Mouse (Mus musculus) mesoderm, embryonic 11.5 days (tissue): ENCODE data around the gene Lrrc26.
"Not testable (repeated sequence)": the region's sequence is repeated elsewhere in the genome, so short reads cannot be mapped to it uniquely, and the experiment has no call there.

Source experiments
- DNase-seq: peaks from one replicate; pipeline ENCODE4 v3.0.0-alpha.2; 2012; ENCODE audit warnings: low read depth, low spot score

Gene Lrrc26

DNA sequence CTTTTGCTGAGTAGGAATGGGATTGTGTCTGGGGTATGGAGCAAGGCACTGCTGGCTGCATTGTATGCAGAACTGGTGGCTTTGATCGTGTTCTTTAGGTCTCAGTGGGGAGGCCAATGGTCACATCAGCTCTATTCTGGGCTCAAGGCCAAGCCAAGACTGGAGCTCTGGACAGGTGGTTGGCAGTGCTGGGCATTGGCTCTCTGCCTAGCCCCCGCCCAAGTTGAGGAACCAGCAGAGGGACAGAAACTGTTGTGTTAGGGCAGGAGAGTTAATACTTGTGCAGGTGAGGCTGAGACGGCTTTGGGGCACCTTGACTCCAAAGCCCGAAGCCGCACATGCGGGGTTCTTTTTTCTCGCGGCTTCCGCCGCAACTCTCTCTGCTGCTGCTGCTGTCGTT is at the start of gene Lrrc26:
Lrrc26 (plus strand) TSS at position 265 of the 400 bp plus-strand sequence.
- no peak for DNase-seq

GRCm38 (mm10) chr2:25240310-25240709 is 49.4 kb upstream of the Lrrc26 start:
- DNase-seq: no peak

DNA sequence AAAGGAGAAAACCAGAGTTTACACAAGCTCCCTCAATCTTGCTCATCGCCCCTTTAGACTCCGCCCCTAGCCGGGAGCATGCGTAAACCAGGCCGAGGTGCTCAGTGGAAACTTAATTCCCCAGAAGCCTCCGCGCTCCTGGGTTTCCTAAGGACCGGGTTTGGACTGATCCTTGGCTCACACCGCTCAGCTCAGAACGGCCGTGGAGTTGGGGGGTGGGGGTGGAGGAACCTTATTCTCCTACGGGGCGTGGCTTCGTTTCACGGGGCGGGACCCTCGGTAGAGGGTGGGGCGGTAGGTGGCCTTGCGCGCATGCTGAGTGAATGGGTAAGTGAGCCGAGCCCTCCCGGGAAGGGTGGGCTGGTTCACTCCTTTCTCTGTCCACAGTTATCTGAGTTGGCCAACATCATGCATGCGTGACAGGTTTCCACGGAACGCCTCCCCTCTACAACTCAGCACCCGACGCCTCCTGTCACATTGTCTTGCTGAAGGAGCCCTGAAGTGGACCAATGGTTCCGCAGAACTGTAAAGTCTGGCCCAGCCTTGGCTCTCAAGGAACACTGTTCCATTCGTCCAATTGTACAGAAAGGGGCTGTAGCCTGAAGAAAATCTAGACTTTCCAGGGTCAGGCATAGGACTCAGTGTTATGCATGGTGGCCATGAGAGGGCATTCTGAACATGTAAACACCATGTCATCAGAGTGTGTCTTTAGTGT is 48.8 kb upstream of the Lrrc26 start:
- peak; percentile 79 for DNase-seq

GRCm38 (mm10) chr2:25241438-25241775 is 48.3 kb upstream of the Lrrc26 start:
- DNase-seq: no peak

GRCm38 (mm10) chr2:25242101-25242506 is 47.6 kb upstream of the Lrrc26 start, which contains the start of the genes Rnf208 and Cysrt1:
Gene Rnf208 (plus strand): TSS chr2:25242255.
Gene Cysrt1 (minus strand): TSS chr2:25242452.
- DNase-seq: no peak

GRCm38 (mm10) chr2:25243342-25243741 is 46.4 kb upstream of the Lrrc26 start:
- DNase-seq: no peak

DNA sequence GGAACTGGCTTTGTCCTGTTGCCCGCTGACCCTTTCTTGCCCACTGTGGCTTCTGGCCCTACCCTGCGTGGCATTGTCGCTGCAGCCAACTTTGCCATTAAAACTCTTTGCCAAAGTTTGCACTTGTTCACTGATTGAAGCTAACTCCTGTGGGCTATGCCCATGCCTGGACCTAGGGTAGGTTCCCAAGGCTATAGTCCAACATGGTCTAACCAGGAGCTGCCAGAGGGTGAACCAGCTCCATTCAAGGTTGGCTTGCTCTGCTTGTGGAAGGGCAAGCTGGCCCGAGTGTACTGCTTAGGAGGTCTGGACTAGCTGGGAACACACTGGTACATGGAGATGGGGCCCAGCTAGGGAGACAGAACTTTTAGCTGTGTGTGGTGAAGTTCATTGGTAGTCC is 45.6 kb upstream of the Lrrc26 start:
- no peak for DNase-seq

DNA sequence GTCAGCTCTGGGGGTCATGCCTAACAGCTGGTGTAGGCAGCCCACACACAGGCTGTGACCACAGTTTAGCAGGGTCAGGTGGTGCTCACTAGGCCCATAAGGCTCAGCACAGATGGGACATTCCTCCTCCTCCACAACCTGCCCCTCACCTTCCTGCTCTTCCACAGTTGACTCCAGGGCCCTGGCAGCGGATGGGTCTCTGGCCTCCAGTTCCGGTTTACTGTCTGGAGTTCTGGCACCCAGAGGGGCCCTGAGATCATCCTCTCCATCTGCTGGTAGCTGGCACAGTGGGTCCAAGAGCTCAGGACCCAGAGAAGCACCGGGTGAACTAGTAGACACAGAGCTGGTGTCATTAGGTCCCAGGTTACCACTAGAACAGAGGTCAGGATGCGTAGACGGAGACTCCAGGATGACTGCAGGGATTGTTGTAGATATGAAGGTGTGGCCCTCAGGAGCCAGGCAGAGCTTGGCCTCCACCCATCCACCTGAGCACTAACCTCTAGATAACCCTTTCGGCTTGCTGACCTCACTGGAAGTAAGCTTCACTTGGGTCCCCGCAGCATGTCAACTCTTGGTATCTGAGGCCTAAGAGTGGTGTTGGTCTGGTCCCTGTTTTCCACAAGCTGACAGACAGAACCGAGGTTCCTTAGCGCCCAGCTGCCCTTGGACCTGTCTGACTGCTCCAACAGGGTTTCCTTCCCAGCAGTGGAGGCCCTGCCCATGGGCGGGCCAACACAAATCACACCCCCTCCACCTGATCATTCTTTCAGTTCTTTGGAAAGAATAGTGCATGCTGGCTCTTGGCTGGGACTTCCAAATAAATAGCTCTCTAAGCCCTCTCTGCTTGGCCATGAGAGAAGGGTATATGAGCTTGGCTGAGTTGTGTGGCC is 43.3 kb upstream of the Lrrc26 start, which contains the start of gene AL732309.1:
AL732309.1 (minus strand) TSS at position 681 of the 890 bp plus-strand sequence.
- no peak for DNase-seq

GRCm38 (mm10) chr2:25252331-25252730 is 37.4 kb upstream of the Lrrc26 start:
- no peak for DNase-seq

DNA sequence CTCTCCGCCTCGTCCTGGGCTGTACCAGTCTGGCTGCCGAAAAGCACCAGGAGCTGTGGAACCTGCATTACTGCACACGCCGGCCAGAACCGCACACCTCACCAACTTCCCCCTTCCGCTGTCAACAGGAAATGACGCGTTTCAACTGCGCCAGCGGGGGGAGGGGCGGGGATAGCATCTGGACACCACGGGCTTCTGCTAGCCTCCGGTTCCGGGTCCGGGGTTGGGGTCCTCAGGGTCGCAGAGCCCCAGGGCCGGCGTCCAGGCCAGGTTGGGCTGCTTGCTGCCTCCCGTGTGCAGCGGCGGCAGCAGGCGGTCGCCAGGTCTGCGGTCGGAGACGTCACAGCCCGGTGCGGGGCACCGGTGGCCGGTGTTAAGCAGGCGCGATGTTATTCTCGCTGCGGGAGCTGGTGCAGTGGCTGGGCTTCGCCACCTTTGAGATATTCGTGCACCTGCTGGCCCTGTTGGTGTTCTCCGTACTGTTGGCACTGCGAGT is 34.4 kb upstream of the Lrrc26 start, which contains the start of gene Tmem203:
Tmem203 (plus strand) TSS at position 156 of the 496 bp plus-strand sequence.
- DNase-seq: peak; percentile 93

- peak; percentile 52 for DNase-seq
Observed at GRCm38 (mm10) chr2:25256443-25257109, 33.1 kb upstream of the Lrrc26 start.

DNA sequence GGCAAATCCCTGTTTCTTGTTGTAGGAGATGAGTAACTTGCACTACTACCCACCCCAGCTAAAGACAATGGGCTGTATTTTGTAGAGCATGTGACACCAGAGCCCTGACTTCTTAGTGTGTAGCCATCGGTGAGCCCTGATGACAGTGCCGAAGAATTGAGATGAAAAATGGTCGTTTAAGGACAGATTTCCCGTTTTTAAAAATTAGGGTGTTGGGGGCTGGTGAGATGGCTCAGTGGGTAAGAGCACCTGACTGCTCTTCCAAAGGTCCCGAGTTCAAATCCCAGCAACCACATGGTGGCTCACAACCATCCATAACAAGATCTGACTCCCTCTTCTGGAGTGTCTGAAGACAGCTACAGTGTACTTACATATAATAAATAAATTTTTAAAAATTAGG is 32.5 kb upstream of the Lrrc26 start:
- not testable (repeated sequence) for DNase-seq

GRCm38 (mm10) chr2:25258887-25259286 is 30.8 kb upstream of the Lrrc26 start:
- DNase-seq: no peak

GRCm38 (mm10) chr2:25261870-25262269 is 27.8 kb upstream of the Lrrc26 start:
- DNase-seq: no peak

- peak; percentile 96 for DNase-seq
Observed at GRCm38 (mm10) chr2:25262291-25262767, 27.4 kb upstream of the Lrrc26 start, which contains the start of gene Tprn. Gene Tprn (plus strand): TSS chr2:25262618.

- peak; percentile 48 for DNase-seq
Observed at GRCm38 (mm10) chr2:25262795-25263622, 26.7 kb upstream of the Lrrc26 start.

DNA sequence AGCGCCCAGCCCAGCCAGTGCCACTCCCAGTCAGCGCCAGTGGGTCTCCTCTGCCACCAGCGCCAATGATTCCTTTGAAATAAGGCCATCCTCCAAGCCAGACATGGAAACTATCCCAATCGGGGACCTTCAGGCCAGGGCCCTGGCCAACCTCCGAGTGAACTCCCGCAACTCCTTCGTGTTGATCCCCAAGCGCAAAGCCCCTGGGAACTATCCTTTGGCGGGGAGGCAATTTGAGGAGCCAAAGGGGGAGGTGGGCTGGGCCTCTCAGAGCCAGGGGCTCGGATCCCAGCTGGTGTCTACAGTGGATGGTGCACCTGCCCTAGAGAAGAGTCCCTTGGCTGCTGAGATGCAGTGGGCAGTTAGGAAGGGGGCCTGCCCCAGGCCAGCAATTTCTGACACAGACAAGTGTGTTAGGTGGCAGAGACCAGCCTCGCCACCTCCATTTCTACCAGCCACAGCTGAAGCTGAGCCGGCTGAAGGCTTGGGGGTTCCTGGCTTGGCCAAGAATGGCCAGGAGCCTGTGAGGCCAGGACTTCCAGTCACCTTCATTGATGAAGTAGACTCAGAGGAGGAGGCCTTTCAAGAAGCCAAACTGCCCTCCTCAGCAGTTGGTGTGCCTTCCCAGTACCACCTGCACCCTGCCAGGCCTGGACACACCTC is 26.0 kb upstream of the Lrrc26 start:
- DNase-seq: no peak

DNA sequence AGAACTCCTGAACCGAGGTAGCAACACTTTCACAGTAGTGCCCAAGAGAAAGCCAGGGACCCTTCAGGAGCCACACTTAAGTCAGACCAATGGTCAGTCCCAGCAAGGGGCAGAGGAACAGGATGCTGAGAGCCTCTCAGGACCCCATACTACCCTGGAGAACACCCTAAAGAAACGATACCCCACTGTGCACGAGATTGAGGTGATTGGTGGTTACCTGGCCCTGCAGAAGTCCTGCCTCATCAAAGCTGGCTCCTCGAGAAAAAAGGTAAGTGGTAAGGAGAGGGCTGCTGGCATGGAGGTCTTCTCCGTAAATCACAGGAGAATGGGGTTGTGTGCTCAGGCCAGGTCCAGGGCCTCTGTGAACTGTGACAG is 25.4 kb upstream of the Lrrc26 start:
- no peak for DNase-seq

DNA sequence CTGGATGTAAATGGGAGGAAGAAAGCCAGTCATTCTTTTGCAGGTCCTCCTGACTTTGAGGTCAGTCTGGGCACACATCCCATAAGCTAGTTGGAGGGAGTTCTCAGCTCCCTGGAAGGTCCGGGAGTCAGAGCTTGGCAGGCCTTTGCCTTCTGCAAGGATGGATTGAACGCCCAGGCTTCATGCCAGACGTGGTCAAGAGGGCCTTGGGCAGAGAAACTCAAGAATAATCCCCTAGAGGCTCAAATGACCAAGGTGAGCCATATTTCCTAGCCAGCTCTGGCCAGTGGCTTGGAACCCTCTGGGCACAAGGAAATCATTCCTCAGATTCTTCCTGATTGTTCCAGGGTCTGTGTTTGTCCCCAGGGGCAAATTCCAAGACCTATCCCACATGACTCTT is 24.9 kb upstream of the Lrrc26 start:
- no peak for DNase-seq
